ENCODE assay signal across 21 mouse cellular contexts in the genomic region with DNA sequence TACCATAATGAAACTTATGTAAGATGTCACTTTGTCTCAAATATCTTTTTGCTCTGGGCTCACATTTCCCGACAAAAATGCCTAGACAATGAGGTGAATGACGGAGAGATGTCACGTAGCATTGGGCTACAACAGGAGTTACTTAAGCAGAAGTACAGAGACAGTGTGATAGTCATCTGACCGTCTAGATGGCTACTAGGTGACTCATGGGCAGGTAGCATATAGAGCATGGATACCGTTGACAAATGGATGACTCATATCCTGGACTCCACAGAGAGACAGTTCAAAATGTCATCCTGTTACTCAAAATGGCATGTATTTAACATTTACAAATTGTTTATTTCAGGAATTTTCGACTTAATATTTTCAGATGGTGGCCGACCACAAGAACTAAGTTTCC.
"Had no signal": no experiment of that assay in that cellular context is flagged by ENCODE, and none has a peak within 500 bp of the region (broad histone marks: within the 10 kb centered on the region; RNA-seq: fewer than 3 reads in every experiment).

No protein-coding gene starts in this region.

- H3K27ac ChIP-seq: limb, embryonic 12.5 days; limb, embryonic 15.5 days; liver, embryonic 14.5 days; midbrain, embryonic 10.5 days; neural tube, embryonic 13.5 days; stomach, postnatal 0 days had no signal

- H3K9ac ChIP-seq: limb, embryonic 12.5 days; limb, embryonic 15.5 days; liver, embryonic 14.5 days; liver, postnatal 0 days; lung, embryonic 14.5 days; neural tube, embryonic 13.5 days had no signal

- H3K9me3 ChIP-seq: limb, embryonic 12.5 days; limb, embryonic 15.5 days; megakaryocyte, embryonic 14.5 days; midbrain, embryonic 10.5 days; neural tube, embryonic 13.5 days had no signal

- DNase-seq: kidney, adult 18-20 months; kidney, adult 9 months; kidney, postnatal 14 days; kidney, postnatal 4 days; left cerebral cortex, postnatal 4 days; liver, postnatal 0 days; lung, embryonic 14.5 days; lung, postnatal 36 days; midbrain, embryonic 14.5 days; retina, postnatal 1 day; right cerebral cortex, postnatal 25 days; thymus, postnatal 25 days had no signal

- H3K36me3 ChIP-seq: limb, embryonic 12.5 days; limb, embryonic 15.5 days; midbrain, embryonic 10.5 days; neural tube, embryonic 13.5 days had no signal

- H3K27me3 ChIP-seq: limb, embryonic 12.5 days; limb, embryonic 15.5 days; megakaryocyte, embryonic 14.5 days; neural tube, embryonic 13.5 days had no signal

- H3K4me1 ChIP-seq: limb, embryonic 12.5 days; limb, embryonic 15.5 days; midbrain, embryonic 10.5 days; neural tube, embryonic 13.5 days had no signal

- H3K4me2 ChIP-seq: limb, embryonic 12.5 days; limb, embryonic 15.5 days; liver, embryonic 11.5 days; lung, embryonic 14.5 days; neural tube, embryonic 13.5 days had no signal

- H3K4me3 ChIP-seq: limb, embryonic 12.5 days; limb, embryonic 15.5 days; megakaryocyte, embryonic 14.5 days; midbrain, embryonic 10.5 days; neural tube, embryonic 13.5 days had no signal

- ATAC-seq: liver, postnatal 0 days; lung, postnatal 0 days had no signal
